Mouse (Mus musculus): ENCODE measurements at regions not wholly inside any gene's neighbourhood (a gene's known extent, or its start where the extent isn't known, plus 50 kb on each side); places are given as distances from the start of the nearest gene placed in this dataset.
"Not testable (repeated sequence)": the region's sequence is repeated elsewhere in the genome, so short reads cannot be mapped to it uniquely, and the experiment has no call there.

- no peaks in the 10 kb centered on the region for H3K4me1 ChIP-seq
- no peaks in the 10 kb centered on the region for H3K36me3 ChIP-seq (replicated peaks)
- WGBS = 76% methylated on average over 3 of the region's 3 CpGs
- no peak for DNase-seq (ENCODE audit: extremely low spot score, low spot score)
- no peak overlapping the region for H3K4me3 ChIP-seq
- no peak overlapping the region for H3K27ac ChIP-seq
- no peaks in the 10 kb centered on the region for H3K27me3 ChIP-seq (ENCODE audit: poor library complexity, severe bottlenecking)
- no peaks in the 10 kb centered on the region for H3K9me3 ChIP-seq
Observed at GRCm38 (mm10) chr15:91916946-91917345, 78.9 kb downstream of the Smgc start.

DNA sequence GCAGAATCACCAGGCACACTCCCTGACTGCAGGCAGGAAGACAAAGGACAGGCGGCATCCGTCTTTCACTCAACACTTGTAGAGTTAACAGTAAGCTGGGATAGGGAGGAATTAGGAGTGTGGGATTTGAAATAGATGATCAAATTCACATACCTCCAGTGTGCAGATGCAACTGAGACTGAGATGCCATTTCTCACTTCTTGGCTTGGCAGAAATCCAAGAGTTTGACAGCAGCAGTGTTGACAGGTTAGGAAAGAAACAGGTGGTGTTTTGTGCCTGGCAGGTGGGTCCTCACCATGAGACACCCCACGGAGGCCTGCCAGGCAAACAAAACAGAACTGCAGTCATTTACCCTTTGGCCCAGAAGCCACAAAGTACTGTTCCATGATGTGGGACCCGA is 79.8 kb downstream of the Smgc start:
- Histone ChIP-seq H3K27me3 (ENCODE audit: poor library complexity, severe bottlenecking) (no peaks in the 10 kb centered on the region), H3K9me3 (no peaks in the 10 kb centered on the region), H3K4me1 (no peaks in the 10 kb centered on the region), H3K4me3 (no peak overlapping the region), H3K36me3 (replicated peaks) (no peaks in the 10 kb centered on the region), H3K27ac (no peak overlapping the region)
- 63% methylated on average over 4 of the region's 4 CpGs for WGBS
- DNase-seq (ENCODE audit: extremely low spot score, low spot score) = no peak

DNA sequence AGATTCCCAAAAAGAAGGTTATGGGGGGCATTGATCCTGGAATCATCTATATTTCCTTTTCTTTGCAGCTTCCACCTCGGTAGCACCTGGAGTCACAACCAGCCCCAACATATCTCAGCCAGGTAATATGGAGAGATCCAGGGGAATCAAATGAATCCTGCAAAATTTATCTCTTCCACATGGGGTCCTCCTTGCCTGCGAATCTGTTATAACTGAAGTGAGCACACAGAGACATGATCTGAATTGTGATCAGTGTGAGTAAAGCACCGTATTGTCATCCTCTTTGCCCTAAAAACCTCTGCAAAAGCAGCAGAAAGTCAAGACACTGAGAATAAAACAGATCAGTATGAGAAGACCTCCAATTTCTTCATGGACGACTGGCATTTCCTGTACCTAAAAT is 86.5 kb downstream of the Smgc start:
- Histone ChIP-seq H3K27ac (no peak overlapping the region), H3K4me3 (no peak overlapping the region), H3K4me1 (no peaks in the 10 kb centered on the region), H3K36me3 (replicated peaks) (no peaks in the 10 kb centered on the region), H3K9me3 (no peaks in the 10 kb centered on the region), H3K27me3 (ENCODE audit: poor library complexity, severe bottlenecking) (no peaks in the 10 kb centered on the region)
- WGBS = 89% methylated on average over 4 of the region's 4 CpGs
- no peak for DNase-seq (ENCODE audit: extremely low spot score, low spot score)

DNA sequence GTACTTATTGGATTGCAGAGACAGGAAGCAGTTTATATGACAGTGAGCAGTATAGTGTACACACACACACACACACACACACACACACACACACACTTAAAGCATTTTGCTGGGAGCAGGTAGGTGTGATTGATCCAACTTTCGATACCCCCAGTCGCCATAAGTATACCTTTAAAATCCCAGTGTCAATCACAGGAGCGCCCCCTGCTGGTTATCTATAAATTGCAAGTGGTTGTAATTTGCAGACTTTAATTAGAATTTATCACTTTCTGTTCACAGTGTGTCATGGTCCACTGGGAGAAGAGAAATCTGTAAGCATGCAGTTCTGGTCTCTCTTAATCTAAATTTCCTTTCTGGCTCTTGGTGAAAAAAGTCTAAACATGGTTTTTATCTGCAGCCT is 89.4 kb downstream of the Smgc start:
- Histone ChIP-seq H3K4me3 (no peak overlapping the region), H3K27me3 (ENCODE audit: poor library complexity, severe bottlenecking) (no peaks in the 10 kb centered on the region), H3K36me3 (replicated peaks) (no peaks in the 10 kb centered on the region), H3K27ac (no peak overlapping the region), H3K9me3 (no peaks in the 10 kb centered on the region), H3K4me1 (no peaks in the 10 kb centered on the region)
- 21% methylated on average over 3 of the region's 3 CpGs for WGBS
- DNase-seq (ENCODE audit: extremely low spot score, low spot score) = no peak

- H3K36me3 ChIP-seq (replicated peaks) = no peaks in the 10 kb centered on the region
- no peak for DNase-seq (ENCODE audit: extremely low spot score, low spot score)
- H3K27ac ChIP-seq = no peak overlapping the region
- H3K4me1 ChIP-seq = no peaks in the 10 kb centered on the region
- no peak overlapping the region for H3K4me3 ChIP-seq
- no peaks in the 10 kb centered on the region for H3K27me3 ChIP-seq (ENCODE audit: poor library complexity, severe bottlenecking)
- H3K9me3 ChIP-seq = no peaks in the 10 kb centered on the region
- 84% methylated on average over 7 of the region's 7 CpGs for WGBS
Observed at GRCm38 (mm10) chr15:91928511-91928910, 90.4 kb downstream of the Smgc start.

DNA sequence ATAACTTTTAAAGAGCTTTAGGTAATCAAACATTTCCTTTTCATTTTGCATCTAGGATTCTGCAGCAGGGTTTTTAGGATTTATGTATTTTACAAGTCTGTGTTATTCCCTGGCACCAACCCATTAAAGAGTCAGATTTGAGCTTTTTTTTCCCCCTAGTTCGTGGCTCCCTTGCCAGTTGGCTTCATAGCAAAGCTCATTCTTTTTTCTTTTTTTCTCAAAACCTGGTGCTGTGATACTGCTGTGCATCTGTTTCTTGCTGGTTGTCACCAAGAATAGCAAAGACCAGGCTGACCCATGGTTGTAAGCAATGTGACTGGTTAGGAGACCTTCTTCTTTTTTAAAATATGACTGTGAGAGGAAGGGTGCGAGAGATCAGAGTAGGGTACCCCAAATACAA is 93.7 kb upstream of the Cntn1 start:
- H3K27ac ChIP-seq = no peak overlapping the region
- H3K36me3 ChIP-seq (replicated peaks) = no peaks in the 10 kb centered on the region
- no peaks in the 10 kb centered on the region for H3K27me3 ChIP-seq (ENCODE audit: poor library complexity, severe bottlenecking)
- no peak for DNase-seq (ENCODE audit: extremely low spot score, low spot score)
- no peaks in the 10 kb centered on the region for H3K4me1 ChIP-seq
- 85% methylated on average over 2 of the region's 2 CpGs for WGBS
- H3K9me3 ChIP-seq = no peaks in the 10 kb centered on the region
- H3K4me3 ChIP-seq = no peak overlapping the region

DNA sequence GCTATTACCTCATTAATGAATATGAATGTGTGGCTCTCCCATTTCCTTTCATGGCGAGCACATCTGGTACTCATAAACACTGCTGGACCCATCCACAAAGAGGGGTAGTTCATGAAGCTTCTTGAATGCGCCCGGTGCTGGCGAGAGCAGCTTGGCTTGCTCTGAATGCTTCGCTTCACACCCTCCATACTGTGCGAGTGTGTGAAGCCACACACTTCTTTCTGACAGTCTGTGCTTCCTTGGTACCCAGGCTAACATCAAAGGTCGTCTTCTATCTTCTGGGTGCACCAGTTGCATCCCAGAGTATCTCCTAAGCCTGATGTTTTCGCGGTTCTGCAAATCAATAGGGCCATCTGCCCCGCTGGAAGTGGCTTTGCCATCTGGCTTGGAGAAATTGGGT is 85.8 kb upstream of the Cntn1 start:
- no peak for DNase-seq (ENCODE audit: extremely low spot score, low spot score)
- 83% methylated on average over 10 of the region's 10 CpGs for WGBS
- Histone ChIP-seq H3K4me3 (no peak overlapping the region), H3K27me3 (ENCODE audit: poor library complexity, severe bottlenecking) (no peaks in the 10 kb centered on the region), H3K27ac (no peak overlapping the region), H3K4me1 (no peaks in the 10 kb centered on the region), H3K36me3 (replicated peaks) (no peaks in the 10 kb centered on the region), H3K9me3 (no peaks in the 10 kb centered on the region)

- H3K27ac ChIP-seq = no peak overlapping the region
- H3K4me1 ChIP-seq = peaks cover 12% of the 10 kb centered on the region
- no peaks in the 10 kb centered on the region for H3K36me3 ChIP-seq (replicated peaks)
- peaks cover 7% of the 10 kb centered on the region; the same call in 1 of the 2 replicates for H3K27me3 ChIP-seq (ENCODE audit: poor library complexity, severe bottlenecking)
- H3K4me3 ChIP-seq = no peak overlapping the region
- DNase-seq (ENCODE audit: extremely low spot score, low spot score) = peak; percentile 60
- 31% methylated on average over 10 of the region's 10 CpGs for WGBS
- no peaks in the 10 kb centered on the region for H3K9me3 ChIP-seq
Observed at GRCm38 (mm10) chr15:91969378-91969777, 81.6 kb upstream of the Cntn1 start.

DNA sequence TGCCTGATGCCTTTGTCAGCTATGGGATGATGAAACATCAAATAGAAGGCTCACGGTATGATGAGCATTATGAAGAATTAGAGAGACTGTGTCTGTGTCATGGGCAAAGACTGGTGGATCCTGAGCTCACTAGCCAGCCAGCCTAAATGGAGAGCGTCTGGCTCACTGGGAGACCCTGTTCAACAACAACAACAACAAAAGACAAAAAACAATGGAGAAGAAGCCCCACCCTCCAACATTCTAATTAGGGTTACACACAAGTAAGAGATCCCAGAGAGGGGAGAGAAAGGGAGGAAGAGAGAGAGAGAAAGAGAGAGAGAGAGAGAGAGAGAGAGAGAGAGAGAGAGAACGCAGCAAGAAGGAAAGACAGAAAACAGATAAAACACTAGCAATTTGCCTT is 79.6 kb upstream of the Cntn1 start:
- no peaks in the 10 kb centered on the region for H3K36me3 ChIP-seq (replicated peaks)
- WGBS = 50% methylated on average over 3 of the region's 3 CpGs
- no peaks in the 10 kb centered on the region for H3K9me3 ChIP-seq
- H3K4me3 ChIP-seq = no peak overlapping the region
- no peak overlapping the region for H3K27ac ChIP-seq
- no peak for DNase-seq (ENCODE audit: extremely low spot score, low spot score)
- peaks cover 7% of the 10 kb centered on the region; the same call in 1 of the 2 replicates for H3K27me3 ChIP-seq (ENCODE audit: poor library complexity, severe bottlenecking)
- H3K4me1 ChIP-seq = peaks cover 12% of the 10 kb centered on the region

GRCm38 (mm10) chr15:91971846-91972245 is 79.1 kb upstream of the Cntn1 start:
- no peak overlapping the region for H3K27ac ChIP-seq
- no peaks in the 10 kb centered on the region for H3K36me3 ChIP-seq (replicated peaks)
- no peaks in the 10 kb centered on the region for H3K9me3 ChIP-seq
- H3K4me1 ChIP-seq = peaks cover 12% of the 10 kb centered on the region
- DNase-seq (ENCODE audit: extremely low spot score, low spot score) = no peak
- no peak overlapping the region for H3K4me3 ChIP-seq
- H3K27me3 ChIP-seq (ENCODE audit: poor library complexity, severe bottlenecking) = peaks cover 7% of the 10 kb centered on the region; the same call in 1 of the 2 replicates
- 13% methylated on average over 5 of the region's 5 CpGs for WGBS

GRCm38 (mm10) chr15:91975606-91976005 is 75.4 kb upstream of the Cntn1 start:
- 86% methylated on average over 2 of the region's 2 CpGs for WGBS
- Histone ChIP-seq H3K4me1 (peaks cover 12% of the 10 kb centered on the region), H3K27me3 (ENCODE audit: poor library complexity, severe bottlenecking) (peaks cover 7% of the 10 kb centered on the region; the same call in 1 of the 2 replicates), H3K27ac (no peak overlapping the region), H3K9me3 (no peaks in the 10 kb centered on the region), H3K4me3 (no peak overlapping the region), H3K36me3 (replicated peaks) (no peaks in the 10 kb centered on the region)
- DNase-seq (ENCODE audit: extremely low spot score, low spot score) = no peak

DNA sequence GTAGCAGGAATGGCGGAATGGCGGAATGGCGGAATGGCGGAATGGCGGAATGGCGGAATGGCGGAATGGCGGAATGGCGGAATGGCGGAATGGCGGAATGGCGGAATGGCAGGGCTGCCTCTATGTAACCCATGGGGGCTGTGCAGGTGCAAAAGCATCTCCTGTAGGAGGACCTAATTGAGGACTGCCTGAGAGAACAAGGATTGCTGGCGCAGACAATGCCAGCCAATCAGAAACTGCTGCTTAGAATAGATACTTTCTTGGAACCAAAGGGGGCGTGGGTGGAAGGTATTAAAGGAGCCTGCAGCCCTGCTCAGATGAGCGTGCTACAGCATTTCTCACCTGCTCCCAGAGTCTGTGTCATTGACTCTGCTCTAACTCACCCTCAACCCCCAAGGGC is 67.8 kb upstream of the Cntn1 start:
- not testable (repeated sequence) for H3K27me3 ChIP-seq (ENCODE audit: poor library complexity, severe bottlenecking); H3K4me3 ChIP-seq; H3K27ac ChIP-seq; H3K36me3 ChIP-seq (replicated peaks); H3K4me1 ChIP-seq; DNase-seq (ENCODE audit: extremely low spot score, low spot score)
- H3K9me3 ChIP-seq = peaks cover 22% of the 10 kb centered on the region
- 97% methylated on average over 15 of the region's 15 CpGs for WGBS

DNA sequence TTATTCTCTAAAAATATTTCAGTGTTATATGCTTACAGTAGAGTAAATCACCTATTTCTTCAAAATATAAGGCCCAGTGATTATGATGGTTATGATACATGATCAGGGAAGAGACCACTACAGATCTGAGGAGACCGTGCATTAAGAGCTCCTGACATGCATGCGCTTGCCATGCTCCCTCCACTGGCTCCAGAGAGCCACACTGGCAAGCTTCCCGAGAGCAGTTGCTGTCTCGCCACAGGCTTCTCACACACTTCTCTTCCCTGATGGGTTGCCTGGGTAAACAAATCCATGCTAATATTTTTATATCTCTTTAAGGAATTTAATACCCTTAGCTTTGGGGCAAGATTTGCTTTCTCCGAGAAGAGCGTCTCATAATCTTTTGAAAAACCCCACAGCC is 50.9 kb upstream of the Cntn1 start:
- no peak overlapping the region for H3K4me3 ChIP-seq
- 89% methylated on average over 6 of the region's 6 CpGs for WGBS
- H3K27ac ChIP-seq = no peak overlapping the region
- no peaks in the 10 kb centered on the region for H3K4me1 ChIP-seq
- no peaks in the 10 kb centered on the region for H3K9me3 ChIP-seq
- H3K36me3 ChIP-seq (replicated peaks) = no peaks in the 10 kb centered on the region
- H3K27me3 ChIP-seq (ENCODE audit: poor library complexity, severe bottlenecking) = no peaks in the 10 kb centered on the region
- no peak for DNase-seq (ENCODE audit: extremely low spot score, low spot score)

All from forebrain, embryonic 10.5 days (tissue).